Mouse (Mus musculus) ES-E14 (cell line): Measurements from ENCODE around the gene Dnajb6. TPM values are rescaled to one million over a fixed set of nuclear protein-coding genes. Genes with fewer than 3 reads are reported as not detected.

Source experiments
- DNase-seq: peaks from one replicate; pipeline ENCODE4 v3.0.0-alpha.2; 2013; ENCODE audit warnings: low read depth, low spot score
- H3K27ac ChIP-seq: 2 replicates; pipeline ENCODE4 v1.5.1; 2012; ENCODE audit warnings: low read depth, mild to moderate bottlenecking, low read length, moderate library complexity, mixed read lengths; ENCODE audit not compliant: poor library complexity, insufficient read depth, severe bottlenecking
- H3K36me3 ChIP-seq: 2 replicates; pipeline ENCODE4 v1.6.1; 2012; ENCODE audit warnings: mild to moderate bottlenecking, low read length, moderate library complexity, mixed read lengths; ENCODE audit not compliant: control insufficient read depth, poor library complexity, insufficient read depth, severe bottlenecking
- H3K4me1 ChIP-seq, 2 experiments: fragments of 150-350 bp in 1 of 2; sonication (generic) in 1 of 2; 2 replicates each; pipeline ENCODE4 v1.6.1; 2012; ENCODE audit warnings: low read length in 2 of 2, mild to moderate bottlenecking in 1 of 2, mixed read lengths in 1 of 2; ENCODE audit not compliant: control insufficient read depth in 2 of 2, insufficient read depth in 2 of 2, poor library complexity in 1 of 2
- H3K4me3 ChIP-seq, 2 experiments: fragments of 150-350 bp in 1 of 2; sonication (generic) in 1 of 2; 2 replicates each; pipeline ENCODE4 v1.5.1; 2012; ENCODE audit warnings: low read length in 2 of 2, low read depth in 1 of 2, mild to moderate bottlenecking in 1 of 2, mixed read lengths in 1 of 2; ENCODE audit not compliant: insufficient read depth in 1 of 2, poor library complexity in 1 of 2, severe bottlenecking in 1 of 2
- H3K9ac ChIP-seq: 2 replicates; pipeline ENCODE4 v1.6.1; 2012; ENCODE audit warnings: low read depth, mild to moderate bottlenecking, low read length, mixed read lengths; ENCODE audit not compliant: poor library complexity, insufficient read depth, severe bottlenecking
- H3K9me3 ChIP-seq: fragments of 150-350 bp; sonication (generic); 2 replicates; pipeline ENCODE4 v1.6.1; 2012; ENCODE audit warnings: low read depth, mild to moderate bottlenecking, low read length; ENCODE audit not compliant: control insufficient read depth, insufficient read depth
- CHD2 ChIP-seq: IDR thresholded peaks from 2 replicates; pipeline ENCODE4 v1.6.1; 2014; ENCODE audit warnings: mild to moderate bottlenecking, low read depth, low read length, inconsistent platforms
- HCFC1 ChIP-seq: IDR thresholded peaks from 2 replicates; pipeline ENCODE4 v1.6.1; 2012; ENCODE audit warnings: low read length, inconsistent platforms, borderline replicate concordance; ENCODE audit not compliant: insufficient read depth
- MAFK ChIP-seq: IDR thresholded peaks from 2 replicates; pipeline ENCODE4 v1.6.1; 2014; ENCODE audit warnings: mild to moderate bottlenecking, low read depth, low read length, inconsistent platforms; ENCODE audit not compliant: insufficient read depth
- ZC3H11A ChIP-seq: IDR thresholded peaks from 2 replicates; pipeline ENCODE4 v1.6.1; 2012; ENCODE audit warnings: low read depth, mild to moderate bottlenecking, inconsistent platforms, low read length, borderline replicate concordance
- ZNF384 ChIP-seq: IDR thresholded peaks from 2 replicates; pipeline ENCODE4 v1.6.1; 2012; ENCODE audit warnings: low read depth, low read length, inconsistent platforms
- in situ Hi-C, 2 experiments: fragments of 600-800 bp; cut with MboI; formaldehyde crosslinking; loops; one replicate each; pipeline ENCODE4 v1.15.1; 2025; ENCODE audit warnings: low sequenced_read_pairs in 2 of 2, inconsistent platforms in 1 of 2; ENCODE audit not compliant: unreplicated experiment in 2 of 2
- total RNA-seq: library from RNA; depleted of rRNA; stranded (reverse); fragments of 300-350 nt; gene quantifications from 2 replicates; pipeline ENCODE4 v1.2.3, GENCODE M21; 2012

Gene Dnajb6
- total RNA-seq, 1 experiment, result 224 TPM

DNA sequence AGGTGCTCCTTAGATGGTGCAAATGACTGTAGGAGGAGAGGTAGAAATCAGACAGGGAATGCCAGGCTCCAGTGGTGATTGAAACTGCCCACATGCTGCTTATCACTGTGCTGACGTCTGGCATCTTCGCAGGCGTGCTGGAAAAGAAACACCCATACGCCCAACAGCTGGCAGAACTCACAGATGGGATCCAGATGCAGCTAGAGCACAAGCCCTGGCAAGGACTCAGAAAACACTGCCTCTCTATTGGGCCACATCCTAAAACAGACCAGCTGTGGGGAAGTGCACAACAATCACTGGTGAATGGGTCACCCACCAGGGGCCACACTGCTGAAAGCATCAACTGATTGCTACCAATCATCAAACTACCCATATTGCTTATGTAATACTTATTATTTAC is 91.3 kb downstream of the Dnajb6 start:
- no peak overlapping the region for H3K9ac ChIP-seq
- no peak overlapping the region for H3K4me3 ChIP-seq
- H3K36me3 ChIP-seq, result no peaks in the 10 kb centered on the region
- DNase-seq, result no peak
- H3K27ac ChIP-seq, result no peak overlapping the region
- H3K9me3 ChIP-seq, result no peaks in the 10 kb centered on the region
- TF ChIP-seq ZC3H11A, result no peak
- TF ChIP-seq ZNF384, result no peak
- TF ChIP-seq MAFK, result no peak
- no peak for TF ChIP-seq CHD2
- TF ChIP-seq HCFC1, result no peak
- H3K4me1 ChIP-seq, result no peaks in the 10 kb centered on the region; a peak in 1 of 4 replicates
- in situ Hi-C loops, result no loop called here

DNA sequence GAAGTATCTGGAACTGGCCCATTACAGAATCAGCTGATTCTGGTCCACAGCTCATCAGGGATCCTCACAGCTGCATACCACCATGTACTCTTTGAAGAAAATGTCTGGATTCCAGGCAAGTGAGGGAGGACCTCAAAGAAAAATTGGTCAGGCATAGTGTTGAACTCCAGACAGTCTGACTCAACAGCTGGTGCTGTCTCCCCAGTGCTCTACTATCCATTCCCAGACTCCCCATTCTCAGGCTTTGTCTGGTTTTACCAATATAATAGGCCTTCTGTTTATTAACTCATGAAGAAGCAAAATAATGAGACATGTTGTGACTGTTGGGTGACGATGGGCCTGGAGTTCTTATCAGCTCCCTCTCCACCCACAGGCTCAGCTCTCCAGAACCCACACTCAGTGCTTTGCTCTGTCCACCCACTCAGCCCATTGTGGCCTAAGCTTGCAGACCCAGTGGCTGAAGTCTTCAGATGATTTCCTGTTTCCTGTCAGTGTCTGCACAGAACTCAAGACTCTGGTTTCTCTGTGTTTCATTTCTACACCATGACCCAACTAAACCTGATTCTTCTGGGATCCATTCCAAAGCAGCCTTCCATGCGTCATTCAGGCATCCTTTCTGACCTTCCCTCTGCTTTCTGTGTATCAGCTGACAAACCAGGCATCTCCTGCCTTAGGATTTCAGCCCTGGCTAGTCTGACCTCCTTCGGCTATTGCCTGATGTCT is 107.1 kb downstream of the Dnajb6 start:
- no peak overlapping the region for H3K27ac ChIP-seq
- TF ChIP-seq ZNF384, result no peak
- no peak for TF ChIP-seq CHD2
- no peak for TF ChIP-seq HCFC1
- TF ChIP-seq MAFK, result no peak
- no peak for TF ChIP-seq ZC3H11A
- H3K9ac ChIP-seq, result no peak overlapping the region
- DNase-seq, result no peak
- H3K4me1 ChIP-seq, result no peaks in the 10 kb centered on the region
- in situ Hi-C loops, result no loop called here
- no peaks in the 10 kb centered on the region for H3K9me3 ChIP-seq
- H3K36me3 ChIP-seq, result no peaks in the 10 kb centered on the region
- no peak overlapping the region for H3K4me3 ChIP-seq

- no peaks in the 10 kb centered on the region for H3K36me3 ChIP-seq
- DNase-seq, result no peak
- no peak for TF ChIP-seq ZNF384
- no peak for TF ChIP-seq MAFK
- no peak for TF ChIP-seq CHD2
- in situ Hi-C loops, result no loop called here
- H3K27ac ChIP-seq, result no peak overlapping the region
- H3K9ac ChIP-seq, result no peak overlapping the region
- no peaks in the 10 kb centered on the region for H3K4me1 ChIP-seq
- H3K9me3 ChIP-seq, result no peaks in the 10 kb centered on the region
- no peak overlapping the region for H3K4me3 ChIP-seq
These were observed 109.5 kb downstream of the Dnajb6 start for GRCm38 (mm10) chr5:29845038-29845437.

GRCm38 (mm10) chr5:29847494-29847893 is 112.0 kb downstream of the Dnajb6 start:
- Histone ChIP-seq H3K4me1 (no peaks in the 10 kb centered on the region), H3K27ac (no peak overlapping the region), H3K9me3 (no peaks in the 10 kb centered on the region), H3K36me3 (no peaks in the 10 kb centered on the region), H3K9ac (no peak overlapping the region), H3K4me3 (no peak overlapping the region)
- DNase-seq, result no peak
- TF ChIP-seq HCFC1, result no peak
- no peak for TF ChIP-seq MAFK
- no peak for TF ChIP-seq ZC3H11A
- no peak for TF ChIP-seq ZNF384
- TF ChIP-seq CHD2, result no peak
- in situ Hi-C loops, result no loop called here

- Histone ChIP-seq H3K4me3 (no peak overlapping the region), H3K9ac (no peak overlapping the region), H3K9me3 (no peaks in the 10 kb centered on the region), H3K27ac (no peak overlapping the region), H3K36me3 (no peaks in the 10 kb centered on the region), H3K4me1 (no peaks in the 10 kb centered on the region)
- no peak for TF ChIP-seq HCFC1
- no peak for TF ChIP-seq ZC3H11A
- TF ChIP-seq MAFK, result no peak
- no peak for TF ChIP-seq ZNF384
- TF ChIP-seq CHD2, result no peak
- in situ Hi-C loops, result no loop called here
- no peak for DNase-seq
These were observed 112.6 kb downstream of the Dnajb6 start for GRCm38 (mm10) chr5:29848091-29848490.
